Mouse (Mus musculus) erythroid progenitor cell, adult 5-6 weeks (primary cell): Measurements from ENCODE around the gene Olfr742. TPM values are rescaled to one million over a fixed set of nuclear protein-coding genes. Genes with fewer than 3 reads are reported as not detected.

Experiments used
- ATAC-seq: replicated peaks from 2 replicates; pipeline ENCODE4 v1.8.0; 2016; ENCODE audit warnings: moderate number of reproducible peaks, mild to moderate bottlenecking, moderate TSS enrichment, inconsistent platforms; ENCODE audit not compliant: poor library complexity, low FRiP score, severe bottlenecking
- total RNA-seq, 2 experiments: library from RNA; stranded (forward) in 1 of 2; stranded (reverse) in 1 of 2; fragments of 150-400 nt in 1 of 2; fragments of 186-747, 209-891 nt in 1 of 2; gene quantifications; 2 replicates each; pipeline versions ENCODE4 v1.2.3 to v1.2.4; 2015 to 2017; ENCODE audit warnings: low replicate concordance in 2 of 2

The Olfr742 gene
- total RNA-seq (2015; ENCODE audit: low replicate concordance) = not detected in 2 replicates
- total RNA-seq (2017; ENCODE audit: low replicate concordance) = not detected in 2 replicates

- ATAC-seq = no peak
These were observed at the start of gene Olfr742 for GRCm38 (mm10) chr14:50503300-50503699. Gene Olfr742, plus strand, starts transcription at chr14:50503600.

DNA sequence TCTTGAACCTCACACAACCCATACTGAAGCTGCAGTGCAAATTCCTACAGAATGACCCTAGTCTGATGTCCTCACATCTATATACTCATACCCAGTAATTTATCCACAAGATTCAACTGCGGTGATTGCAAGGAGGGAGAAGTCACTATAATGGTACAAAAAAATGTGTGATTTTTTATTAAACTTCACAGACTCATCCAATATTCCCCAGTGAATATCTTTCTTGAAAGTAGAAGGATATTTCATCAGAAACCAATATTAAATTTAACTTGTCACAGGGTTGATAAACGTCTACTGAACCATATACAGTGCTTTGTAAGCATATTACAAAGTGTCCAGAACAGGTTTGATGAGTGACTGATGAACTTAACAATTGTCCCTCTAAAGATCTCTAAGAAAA lies 31.0 kb upstream of the Olfr742 start, which contains the start of gene Olfr741:
Gene Olfr741 (plus strand): TSS at position 301 of the 400 bp plus-strand sequence.
- ATAC-seq = no peak

DNA sequence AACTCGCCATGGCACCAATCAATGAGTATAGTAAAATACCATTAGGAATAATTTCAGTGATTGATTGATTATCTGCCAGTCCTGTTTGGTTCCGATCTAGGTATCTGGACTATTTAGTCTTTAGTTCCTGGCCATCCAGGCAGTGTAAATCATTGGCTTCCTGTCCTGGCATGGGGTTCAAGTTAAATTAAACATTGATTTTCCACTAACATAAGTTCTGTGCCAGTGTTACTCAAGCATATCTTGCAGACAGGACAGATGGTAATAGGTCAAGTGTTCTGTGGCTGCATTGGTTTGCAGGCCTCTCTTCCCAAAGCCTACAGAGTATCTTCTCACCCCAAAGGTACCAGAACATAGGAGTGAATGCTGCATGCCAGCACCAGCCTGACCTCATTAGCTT lies 25.0 kb upstream of the Olfr742 start:
- ATAC-seq = no peak

GRCm38 (mm10) chr14:50521539-50521938 lies 18.1 kb downstream of the Olfr742 start, which contains the start of gene Olfr743:
Gene Olfr743, plus strand, starts transcription at chr14:50521839.
- ATAC-seq = no peak

DNA sequence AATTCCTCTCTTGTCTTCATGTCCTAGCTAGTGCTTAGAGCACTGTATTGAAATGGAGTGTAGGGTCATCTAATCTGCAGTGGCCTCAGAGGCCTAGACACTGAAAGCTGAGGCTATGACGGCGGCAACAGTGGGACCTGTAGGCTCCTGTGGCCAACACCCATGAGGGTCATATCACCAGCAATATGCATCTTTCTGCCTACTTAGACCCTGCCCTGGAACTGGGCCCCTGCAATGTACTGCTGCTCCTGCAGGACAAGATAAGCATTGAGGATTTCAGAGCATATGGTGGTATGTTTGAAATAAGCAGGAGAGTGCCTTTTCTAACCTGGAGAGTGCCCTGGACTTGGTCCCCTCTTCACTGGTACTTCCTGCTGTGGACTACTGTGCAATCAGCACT lies 49.3 kb downstream of the Olfr742 start:
- ATAC-seq = no peak

Other genes starting within 250 kb of the Olfr742 start
- gene Olfr732, start 219.4 kb upstream of the Olfr742 start, total RNA-seq (2015; ENCODE audit: low replicate concordance) = not detected in 2 replicates
- not detected in 2 replicates for gene Olfr732, start 219.4 kb upstream of the Olfr742 start, total RNA-seq (2017; ENCODE audit: low replicate concordance)
- not detected in 2 replicates for gene Olfr733, start 202.1 kb upstream of the Olfr742 start, total RNA-seq (2015; ENCODE audit: low replicate concordance)
- gene Olfr733, start 202.1 kb upstream of the Olfr742 start, total RNA-seq (2017; ENCODE audit: low replicate concordance) = 0.26 TPM in 1 of 2 replicates, not detected in the other
- gene Olfr734, start 176.8 kb upstream of the Olfr742 start, total RNA-seq (2015; ENCODE audit: low replicate concordance) = not detected in 2 replicates
- gene Olfr734, start 176.8 kb upstream of the Olfr742 start, total RNA-seq (2017; ENCODE audit: low replicate concordance) = not detected in 2 replicates
- gene Olfr735, start 154.7 kb upstream of the Olfr742 start, total RNA-seq (2015; ENCODE audit: low replicate concordance) = not detected in 2 replicates
- not detected in 2 replicates for gene Olfr735, start 154.7 kb upstream of the Olfr742 start, total RNA-seq (2017; ENCODE audit: low replicate concordance)
- gene Tlr11, start 145.7 kb upstream of the Olfr742 start, total RNA-seq (2015; ENCODE audit: low replicate concordance) = not detected in 2 replicates
- not detected in 2 replicates for gene Tlr11, start 145.7 kb upstream of the Olfr742 start, total RNA-seq (2017; ENCODE audit: low replicate concordance)
- gene Olfr736, start 122.4 kb upstream of the Olfr742 start, total RNA-seq (2015; ENCODE audit: low replicate concordance) = not detected in 2 replicates
- not detected in 2 replicates for gene Olfr736, start 122.4 kb upstream of the Olfr742 start, total RNA-seq (2017; ENCODE audit: low replicate concordance)
- gene Olfr738, start 96.0 kb upstream of the Olfr742 start, total RNA-seq (2015; ENCODE audit: low replicate concordance) = not detected in 2 replicates
- gene Olfr738, start 96.0 kb upstream of the Olfr742 start, total RNA-seq (2017; ENCODE audit: low replicate concordance) = not detected in 2 replicates
- not detected in 2 replicates for gene Olfr739, start 85.0 kb upstream of the Olfr742 start, total RNA-seq (2015; ENCODE audit: low replicate concordance)
- not detected in 2 replicates for gene Olfr739, start 85.0 kb upstream of the Olfr742 start, total RNA-seq (2017; ENCODE audit: low replicate concordance)
- not detected in 2 replicates for gene Olfr740, start 58.1 kb upstream of the Olfr742 start, total RNA-seq (2015; ENCODE audit: low replicate concordance)
- not detected in 2 replicates for gene Olfr740, start 58.1 kb upstream of the Olfr742 start, total RNA-seq (2017; ENCODE audit: low replicate concordance)
- not detected in 2 replicates for gene Olfr741, start 30.9 kb upstream of the Olfr742 start, total RNA-seq (2015; ENCODE audit: low replicate concordance)
- not detected in 2 replicates for gene Olfr741, start 30.9 kb upstream of the Olfr742 start, total RNA-seq (2017; ENCODE audit: low replicate concordance)
- not detected in 2 replicates for gene Olfr743, start 18.2 kb downstream of the Olfr742 start, total RNA-seq (2015; ENCODE audit: low replicate concordance)
- not detected in 2 replicates for gene Olfr743, start 18.2 kb downstream of the Olfr742 start, total RNA-seq (2017; ENCODE audit: low replicate concordance)
- gene Olfr744, start 111.3 kb downstream of the Olfr742 start, total RNA-seq (2015; ENCODE audit: low replicate concordance) = not detected in 2 replicates
- gene Olfr744, start 111.3 kb downstream of the Olfr742 start, total RNA-seq (2017; ENCODE audit: low replicate concordance) = not detected in 2 replicates
- not detected in 2 replicates for gene Olfr745, start 135.8 kb downstream of the Olfr742 start, total RNA-seq (2015; ENCODE audit: low replicate concordance)
- gene Olfr745, start 135.8 kb downstream of the Olfr742 start, total RNA-seq (2017; ENCODE audit: low replicate concordance) = not detected in 2 replicates
- not detected in 2 replicates for gene Olfr746, start 143.5 kb downstream of the Olfr742 start, total RNA-seq (2015; ENCODE audit: low replicate concordance)
- not detected in 2 replicates for gene Olfr746, start 143.5 kb downstream of the Olfr742 start, total RNA-seq (2017; ENCODE audit: low replicate concordance)
- gene Olfr747, start 189.6 kb downstream of the Olfr742 start, total RNA-seq (2015; ENCODE audit: low replicate concordance) = not detected in 2 replicates
- gene Olfr747, start 189.6 kb downstream of the Olfr742 start, total RNA-seq (2017; ENCODE audit: low replicate concordance) = not detected in 2 replicates
- gene Olfr748, start 203.8 kb downstream of the Olfr742 start, total RNA-seq (2015; ENCODE audit: low replicate concordance) = not detected in 2 replicates
- gene Olfr748, start 203.8 kb downstream of the Olfr742 start, total RNA-seq (2017; ENCODE audit: low replicate concordance) = not detected in 2 replicates
- not detected in 2 replicates for gene Olfr749, start 241.5 kb downstream of the Olfr742 start, total RNA-seq (2015; ENCODE audit: low replicate concordance)
- not detected in 2 replicates for gene Olfr749, start 241.5 kb downstream of the Olfr742 start, total RNA-seq (2017; ENCODE audit: low replicate concordance)